Mouse (Mus musculus): ENCODE results near the gene Srarp.

- TF ChIP-seq CTCF (IDR thresholded peaks at IDR 0.05; ENCODE audit: extremely low read depth, insufficient read depth, low read length) (no peak), POLR2A (IDR thresholded peaks at IDR 0.05; ENCODE audit: extremely low read depth, insufficient read depth, low read length) (no peak)
These were observed 3.2 kb downstream of the Srarp start for GRCm38 (mm10) chr4:141432666-141433065.

All from cortical plate, adult 2 months (tissue).